Mouse (Mus musculus) myocyte (in vitro differentiated cells): ENCODE results near the gene Pde8a.

Experiments
- CEBPB ChIP-seq: IDR thresholded peaks from 2 replicates; pipeline ENCODE4 v1.6.1; 2011; ENCODE audit warnings: mild to moderate bottlenecking, moderate library complexity; ENCODE audit not compliant: poor library complexity, insufficient read depth, severe bottlenecking
- E2F4 ChIP-seq: IDR thresholded peaks from one replicate; pipeline ENCODE4 v1.6.1; 2011; ENCODE audit warnings: mild to moderate bottlenecking, control low read depth, moderate library complexity; ENCODE audit not compliant: insufficient read depth
- POLR2A ChIP-seq: IDR thresholded peaks from one replicate; pipeline ENCODE4 v1.6.1; 2011; ENCODE audit warnings: low read depth, mild to moderate bottlenecking, control low read depth, moderate library complexity; ENCODE audit not compliant: insufficient read length
- REST ChIP-seq: IDR thresholded peaks from one replicate; pipeline ENCODE4 v1.6.1; 2011; ENCODE audit warnings: mild to moderate bottlenecking, control low read depth, moderate library complexity; ENCODE audit not compliant: insufficient read depth, insufficient read length
- USF1 ChIP-seq: IDR thresholded peaks from one replicate; pipeline ENCODE4 v1.6.1; 2011; ENCODE audit warnings: low read depth, mild to moderate bottlenecking, control low read depth, moderate library complexity

- TF ChIP-seq CEBPB (no peak), POLR2A (no peak), REST (no peak), E2F4 (no peak), USF1 (no peak)
These were observed 39.9 kb downstream of the Pde8a start for GRCm38 (mm10) chr7:81253317-81253716.
